Mouse (Mus musculus) lung, postnatal 0 days (tissue): ENCODE results near the gene Brinp3. TPM values are rescaled to one million over a fixed set of nuclear protein-coding genes. Genes with fewer than 3 reads are reported as not detected.

Source experiments
- ATAC-seq: fragments of 200-750 bp; cut with Nextera tagmentation; 2 replicates; pipeline ENCODE4 v1.8.0; 2017; ENCODE audit warnings: moderate library complexity
- DNase-seq: peaks from one replicate; pipeline ENCODE4 v3.0.0-alpha.2; 2016; ENCODE audit warnings: low spot score
- H3K27ac ChIP-seq: fragments of 300-500 bp; sonication (generic); 2 replicates; pipeline ENCODE4 v1.5.1; 2014; ENCODE audit warnings: antibody characterized with exemption, mild to moderate bottlenecking, low read length, mixed read lengths
- H3K27me3 ChIP-seq: fragments of 300-500 bp; sonication (generic); replicated peaks from 2 replicates; pipeline ENCODE4 v1.6.1; 2014; ENCODE audit warnings: low read length, mixed read lengths; ENCODE audit not compliant: insufficient read depth
- H3K36me3 ChIP-seq: fragments of 300-500 bp; sonication (generic); 2 replicates; pipeline ENCODE4 v1.6.1; 2014; ENCODE audit warnings: low read length, mixed read lengths; ENCODE audit not compliant: insufficient read depth
- H3K4me1 ChIP-seq: fragments of 300-500 bp; sonication (generic); 2 replicates; pipeline ENCODE4 v1.6.1; 2014; ENCODE audit warnings: antibody characterized with exemption, low read depth, low read length, mixed read lengths; ENCODE audit not compliant: insufficient read depth
- H3K4me2 ChIP-seq: fragments of 300-500 bp; sonication (generic); replicated peaks from 2 replicates; pipeline ENCODE4 v1.6.1; 2014; ENCODE audit warnings: low read depth, mild to moderate bottlenecking, low read length, moderate library complexity, mixed read lengths
- H3K4me3 ChIP-seq: fragments of 300-500 bp; sonication (generic); 2 replicates; pipeline ENCODE4 v1.5.1; 2014; ENCODE audit warnings: low read depth, low read length
- H3K9ac ChIP-seq: fragments of 300-500 bp; sonication (generic); replicated peaks from 2 replicates; pipeline ENCODE4 v1.6.1; 2014; ENCODE audit warnings: low read depth, mild to moderate bottlenecking
- H3K9me3 ChIP-seq: fragments of 300-500 bp; sonication (generic); 2 replicates; pipeline ENCODE4 v1.6.1; 2016; ENCODE audit warnings: low read length, mixed read lengths
- CTCF ChIP-seq: IDR thresholded peaks from 2 replicates; pipeline ENCODE4 v1.5.1; 2016; ENCODE audit warnings: antibody characterized with exemption, mild to moderate bottlenecking
- EP300 ChIP-seq: IDR thresholded peaks from 2 replicates; pipeline ENCODE4 v1.6.1; 2016; ENCODE audit warnings: antibody characterized with exemption, mild to moderate bottlenecking, control low read depth
- WGBS: fragments of 180-500 bp; shearing (Covaris S2); extraction: QIAGEN DNeasy Blood & Tissue Kit; methylation state at CpG from one replicate; pipeline ENCODE4 v1.1.7; 2014; 5-methylcytosine and 5-hydroxymethylcytosine counted together
- polyA plus RNA-seq: library from polyadenylated mRNA; unstranded; fragments of >200 nt; fragmentation: Nextera tagmentation; extraction: Ambion mirVana; gene quantifications from 2 replicates; pipeline ENCODE4 v1.2.1, GENCODE M21; 2015

The Brinp3 gene
- polyA plus RNA-seq, 1 experiment from 2014 or later: not detected

GRCm38 (mm10) chr1:146515377-146515776, 20.8 kb downstream of the Brinp3 start:
- H3K4me3 ChIP-seq: no peak overlapping the region
- DNase-seq: no peak
- H3K4me2 ChIP-seq: no peak overlapping the region
- 69% methylated on average over 2 of the region's 2 CpGs for WGBS
- TF ChIP-seq EP300: no peak
- H3K27me3 ChIP-seq: no peaks in the 10 kb centered on the region
- no peak overlapping the region for H3K9ac ChIP-seq
- no peaks in the 10 kb centered on the region for H3K4me1 ChIP-seq
- no peak overlapping the region for H3K27ac ChIP-seq
- no peak for ATAC-seq
- H3K9me3 ChIP-seq: no peaks in the 10 kb centered on the region
- no peaks in the 10 kb centered on the region for H3K36me3 ChIP-seq

- Histone ChIP-seq H3K4me1 (no peaks in the 10 kb centered on the region), H3K9ac (no peak overlapping the region), H3K9me3 (no peaks in the 10 kb centered on the region), H3K27me3 (no peaks in the 10 kb centered on the region), H3K4me2 (no peak overlapping the region), H3K4me3 (no peak overlapping the region), H3K27ac (no peak overlapping the region), H3K36me3 (no peaks in the 10 kb centered on the region)
- DNase-seq (no peak), ATAC-seq (no peak)
- TF ChIP-seq EP300 (no peak), CTCF (no peak)
- 72% methylated on average over 11 of the region's 11 CpGs for WGBS
Observed at GRCm38 (mm10) chr1:146523727-146524573, 29.4 kb downstream of the Brinp3 start.

GRCm38 (mm10) chr1:146528572-146528971, 34.0 kb downstream of the Brinp3 start:
- TF ChIP-seq EP300 (no peak), CTCF (no peak)
- Histone ChIP-seq H3K27ac (no peak overlapping the region), H3K9me3 (no peaks in the 10 kb centered on the region), H3K4me1 (no peaks in the 10 kb centered on the region), H3K27me3 (no peaks in the 10 kb centered on the region), H3K4me2 (no peak overlapping the region), H3K4me3 (no peak overlapping the region), H3K36me3 (no peaks in the 10 kb centered on the region), H3K9ac (no peak overlapping the region)
- ATAC-seq (no peak), DNase-seq (no peak)

- ATAC-seq: no peak
- H3K4me2 ChIP-seq: no peak overlapping the region
- no peaks in the 10 kb centered on the region for H3K36me3 ChIP-seq
- H3K4me3 ChIP-seq: no peak overlapping the region
- H3K4me1 ChIP-seq: no peaks in the 10 kb centered on the region
- H3K27ac ChIP-seq: no peak overlapping the region
- TF ChIP-seq CTCF: no peak
- no peak for TF ChIP-seq EP300
- H3K9me3 ChIP-seq: no peaks in the 10 kb centered on the region
- no peak for DNase-seq
- WGBS: 78% methylated on average over 2 of the region's 2 CpGs
- no peak overlapping the region for H3K9ac ChIP-seq
- no peaks in the 10 kb centered on the region for H3K27me3 ChIP-seq
Observed at GRCm38 (mm10) chr1:146546847-146547428, 52.4 kb downstream of the Brinp3 start.

GRCm38 (mm10) chr1:146556982-146557381, 62.4 kb downstream of the Brinp3 start:
- Histone ChIP-seq H3K9ac (no peak overlapping the region), H3K4me1 (no peaks in the 10 kb centered on the region), H3K4me3 (no peak overlapping the region), H3K36me3 (no peaks in the 10 kb centered on the region), H3K9me3 (no peaks in the 10 kb centered on the region), H3K27ac (no peak overlapping the region), H3K4me2 (no peak overlapping the region), H3K27me3 (no peaks in the 10 kb centered on the region)
- ATAC-seq: no peak
- no peak for DNase-seq
- TF ChIP-seq EP300: no peak
- TF ChIP-seq CTCF: no peak

DNA sequence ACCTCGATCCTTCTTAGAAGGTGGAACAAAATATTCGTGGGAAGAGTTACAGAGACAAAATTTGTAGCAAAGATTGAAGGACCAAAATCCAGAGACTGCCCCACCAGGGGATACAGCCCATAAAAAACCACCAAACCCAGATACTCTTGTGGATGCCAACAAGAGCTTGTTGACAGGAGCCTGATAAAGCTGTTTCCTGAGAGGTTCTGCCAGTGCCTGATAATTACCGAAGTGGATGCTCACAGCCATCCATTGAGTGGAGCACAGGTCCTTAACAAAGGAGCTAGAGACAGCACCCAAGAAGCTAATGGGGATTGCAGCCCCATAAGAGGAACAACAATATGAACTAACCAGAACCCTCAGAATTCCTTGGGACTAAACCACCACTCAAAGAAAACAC, 67.6 kb downstream of the Brinp3 start:
- H3K27ac ChIP-seq: no peak overlapping the region
- DNase-seq: no peak
- H3K36me3 ChIP-seq: no peaks in the 10 kb centered on the region
- H3K4me3 ChIP-seq: no peak overlapping the region
- no peak overlapping the region for H3K9ac ChIP-seq
- no peak for ATAC-seq
- no peak overlapping the region for H3K4me2 ChIP-seq
- WGBS: 71% methylated on average over 3 of the region's 3 CpGs
- no peaks in the 10 kb centered on the region for H3K4me1 ChIP-seq
- no peak for TF ChIP-seq EP300
- no peak for TF ChIP-seq CTCF
- no peaks in the 10 kb centered on the region for H3K27me3 ChIP-seq
- no peaks in the 10 kb centered on the region for H3K9me3 ChIP-seq
